Mouse (Mus musculus): Measurements from ENCODE around the gene Ell. TPM values are rescaled to one million over a fixed set of nuclear protein-coding genes. Genes with fewer than 3 reads are reported as not detected.

Gene Ell
- total RNA-seq, 2 experiments from 2014 or later, result 20.3 to 23.5 TPM

GRCm38 (mm10) chr8:70596216-70596615, 57.0 kb downstream of the Ell start:
- no peak for DNase-seq (ENCODE audit: extremely low spot score in 1 of 2, low spot score in 1 of 2)

- DNase-seq (ENCODE audit: extremely low spot score in 1 of 2, low spot score in 1 of 2), result no peak
These were observed 57.6 kb downstream of the Ell start for GRCm38 (mm10) chr8:70596775-70597416.

GRCm38 (mm10) chr8:70597417-70598272, 58.4 kb downstream of the Ell start:
- no peak for DNase-seq (ENCODE audit: extremely low spot score in 1 of 2, low spot score in 1 of 2)

GRCm38 (mm10) chr8:70598283-70598682, 59.0 kb downstream of the Ell start:
- DNase-seq (ENCODE audit: extremely low spot score in 1 of 2, low spot score in 1 of 2), result peak; percentile 78 to 84

GRCm38 (mm10) chr8:70598722-70599121, 59.5 kb downstream of the Ell start:
- no peak for DNase-seq (ENCODE audit: extremely low spot score in 1 of 2, low spot score in 1 of 2)

- DNase-seq (ENCODE audit: extremely low spot score in 1 of 2, low spot score in 1 of 2), result no peak
These were observed 60.4 kb downstream of the Ell start for GRCm38 (mm10) chr8:70599507-70600290.

GRCm38 (mm10) chr8:70600473-70601270, 61.4 kb downstream of the Ell start:
- no peak for DNase-seq (ENCODE audit: extremely low spot score in 1 of 2, low spot score in 1 of 2)

- peak; percentile 64 to 80 for DNase-seq (ENCODE audit: extremely low spot score in 1 of 2, low spot score in 1 of 2)
These were observed 62.0 kb downstream of the Ell start for GRCm38 (mm10) chr8:70601271-70601649.

GRCm38 (mm10) chr8:70602139-70602811, 63.0 kb downstream of the Ell start:
- DNase-seq (ENCODE audit: extremely low spot score in 1 of 2, low spot score in 1 of 2), result no peak

GRCm38 (mm10) chr8:70604558-70604957, 65.3 kb downstream of the Ell start:
- no peak for DNase-seq (ENCODE audit: extremely low spot score in 1 of 2, low spot score in 1 of 2)

- DNase-seq (ENCODE audit: extremely low spot score in 1 of 2, low spot score in 1 of 2), result no peak
These were observed 66.9 kb downstream of the Ell start for GRCm38 (mm10) chr8:70605871-70606779.

GRCm38 (mm10) chr8:70606780-70607602, 67.7 kb downstream of the Ell start:
- DNase-seq (ENCODE audit: extremely low spot score in 1 of 2, low spot score in 1 of 2), result no peak

GRCm38 (mm10) chr8:70607603-70607897, 68.3 kb downstream of the Ell start:
- no peak for DNase-seq (ENCODE audit: extremely low spot score in 1 of 2, low spot score in 1 of 2)

GRCm38 (mm10) chr8:70607898-70608748, 68.9 kb downstream of the Ell start:
- peak; percentile 54 to 56 for DNase-seq (ENCODE audit: extremely low spot score in 1 of 2, low spot score in 1 of 2)

GRCm38 (mm10) chr8:70608749-70609367, 69.6 kb downstream of the Ell start, which contains the start of gene Ssbp4:
Ssbp4 (minus strand) TSS chr8:70608872.
- DNase-seq (ENCODE audit: extremely low spot score in 1 of 2, low spot score in 1 of 2), result no peak

GRCm38 (mm10) chr8:70609368-70609848, 70.2 kb downstream of the Ell start:
- DNase-seq (ENCODE audit: extremely low spot score in 1 of 2, low spot score in 1 of 2), result peak in 1 of 2 experiments; percentile 54
